Mouse (Mus musculus) forebrain, embryonic 14.5 days (tissue): ENCODE results near the gene Tlcd1. TPM values are rescaled to one million over a fixed set of nuclear protein-coding genes. Genes with fewer than 3 reads are reported as not detected.
A peak's percentile ranks its signal among the peaks of the same experiment; 100 is the strongest.

ENCODE experiments used
- ATAC-seq: fragments of 200-750 bp; cut with Nextera tagmentation; 2 replicates; pipeline ENCODE4 v1.8.0; 2017; ENCODE audit warnings: mild to moderate bottlenecking, moderate library complexity
- DNase-seq: peaks from one replicate; pipeline ENCODE4 v3.0.0-alpha.2; 2015; ENCODE audit warnings: low spot score
- H3K27ac ChIP-seq: fragments of 300-500 bp; sonication (generic); 2 replicates; pipeline ENCODE4 v1.5.1; 2014; ENCODE audit warnings: low read depth, mild to moderate bottlenecking, control low read depth, low read length, moderate library complexity
- H3K27me3 ChIP-seq: fragments of 300-500 bp; sonication (generic); replicated peaks from 2 replicates; pipeline ENCODE4 v1.6.1; 2014; ENCODE audit warnings: low read length, control low read depth, mixed read lengths; ENCODE audit not compliant: control insufficient read depth, insufficient read depth
- H3K36me3 ChIP-seq: fragments of 300-500 bp; sonication (generic); 2 replicates; pipeline ENCODE4 v1.6.1; 2014; ENCODE audit warnings: low read length, control low read depth; ENCODE audit not compliant: control insufficient read depth, insufficient read depth
- H3K4me1 ChIP-seq: fragments of 300-500 bp; sonication (generic); 2 replicates; pipeline ENCODE4 v1.6.1; 2014; ENCODE audit warnings: antibody characterized with exemption, low read length, control low read depth; ENCODE audit not compliant: control insufficient read depth, insufficient read depth
- H3K4me2 ChIP-seq: fragments of 300-500 bp; sonication (generic); 2 replicates; pipeline ENCODE4 v1.6.1; 2014; ENCODE audit warnings: mild to moderate bottlenecking, control low read depth, low read length
- H3K4me3 ChIP-seq: fragments of 300-500 bp; sonication (generic); 2 replicates; pipeline ENCODE4 v1.5.1; 2014; ENCODE audit warnings: low read depth, low read length, control low read depth
- H3K9ac ChIP-seq: fragments of 300-500 bp; sonication (generic); 2 replicates; pipeline ENCODE4 v1.6.1; 2014; ENCODE audit warnings: mild to moderate bottlenecking, low read length, control low read depth, moderate library complexity
- H3K9me3 ChIP-seq: fragments of 300-500 bp; sonication (generic); replicated peaks from 2 replicates; pipeline ENCODE4 v1.6.1; 2016; ENCODE audit warnings: low read length, control low read depth, mixed read lengths; ENCODE audit not compliant: control insufficient read depth
- whole genome bisulfite sequencing: fragments of 180-500 bp; shearing (Covaris S2); extraction: QIAGEN DNeasy Blood & Tissue Kit; methylation state at CpG from one replicate; pipeline ENCODE4 v1.1.7; 2014; 5-methylcytosine and 5-hydroxymethylcytosine counted together
- polyA plus RNA-seq: library from polyadenylated mRNA; unstranded; fragments of >200 nt; fragmentation: Nextera tagmentation; extraction: Ambion mirVana; gene quantifications from 2 replicates; pipeline ENCODE4 v1.2.1, GENCODE M21; 2014

Gene Tlcd1
- polyA plus RNA-seq, 1 experiment from 2014 or later, result 4.4 TPM

GRCm38 (mm10) chr11:78163681-78164603 is 12.6 kb upstream of the Tlcd1 start:
- Histone ChIP-seq H3K27ac (peak overlapping the region; percentile 98), H3K4me3 (peak overlapping the region; percentile 100), H3K4me2 (peak overlapping the region; percentile 79), H3K27me3 (no peaks in the 10 kb centered on the region), H3K9ac (peak overlapping the region; percentile 99), H3K36me3 (peaks cover 38% of the 10 kb centered on the region), H3K4me1 (peaks cover 23% of the 10 kb centered on the region), H3K9me3 (no peaks in the 10 kb centered on the region)
- ATAC-seq (peak; percentile 45), DNase-seq (peak; percentile 83)
- WGBS, result under 1% methylated on average over 22 of the region's 22 CpGs

- ATAC-seq, result no peak
These were observed 11.9 kb upstream of the Tlcd1 start for GRCm38 (mm10) chr11:78164604-78164923.

GRCm38 (mm10) chr11:78164924-78165760 is 11.4 kb upstream of the Tlcd1 start, which contains the start of gene Traf4:
Gene Traf4, minus strand, starts transcription at chr11:78165589.
- ATAC-seq, result peak; percentile 89
- peak; percentile 91 for DNase-seq
- Histone ChIP-seq H3K4me1 (peaks cover 23% of the 10 kb centered on the region), H3K27ac (peak within 1 kb of the TSS; percentile 98), H3K4me2 (peak within 1 kb of the TSS; percentile 79), H3K4me3 (peak within 1 kb of the TSS; percentile 100), H3K27me3 (no peaks in the 10 kb centered on the region), H3K36me3 (peaks cover 26% of the 10 kb centered on the region), H3K9ac (peak within 1 kb of the TSS; percentile 99), H3K9me3 (no peaks in the 10 kb centered on the region)
- under 1% methylated on average over 56 of the region's 78 CpGs for WGBS

More at GRCm38 (mm10) chr11:78164604-78164923, 11.9 kb upstream of the Tlcd1 start:
- Histone ChIP-seq H3K4me1 (peaks cover 23% of the 10 kb centered on the region), H3K9ac (peak overlapping the region; percentile 99), H3K27ac (peak overlapping the region; percentile 98), H3K27me3 (no peaks in the 10 kb centered on the region), H3K9me3 (no peaks in the 10 kb centered on the region), H3K4me2 (peak overlapping the region; percentile 79), H3K36me3 (peaks cover 32% of the 10 kb centered on the region), H3K4me3 (peak overlapping the region; percentile 100)
- under 1% methylated on average over 14 of the region's 14 CpGs for WGBS
- DNase-seq, result peak; percentile 31

GRCm38 (mm10) chr11:78165761-78166109 is 10.8 kb upstream of the Tlcd1 start:
- Histone ChIP-seq H3K27ac (peak overlapping the region; percentile 98), H3K4me2 (peak overlapping the region; percentile 79), H3K4me1 (peaks cover 23% of the 10 kb centered on the region), H3K27me3 (no peaks in the 10 kb centered on the region), H3K36me3 (peaks cover 20% of the 10 kb centered on the region), H3K9ac (peak overlapping the region; percentile 99), H3K9me3 (no peaks in the 10 kb centered on the region), H3K4me3 (peak overlapping the region; percentile 100)
- DNase-seq, result no peak
- peak; percentile 47 for ATAC-seq
- 1% methylated on average over 16 of the region's 16 CpGs for WGBS

GRCm38 (mm10) chr11:78166161-78166560 is 10.3 kb upstream of the Tlcd1 start:
- ATAC-seq, result no peak
- Histone ChIP-seq H3K27me3 (no peaks in the 10 kb centered on the region), H3K9ac (peak overlapping the region; percentile 99; the same call in 1 of the 2 replicates), H3K27ac (peak overlapping the region; percentile 98; the same call in 1 of the 2 replicates), H3K4me3 (peak overlapping the region; percentile 100; the same call in 1 of the 2 replicates), H3K9me3 (no peaks in the 10 kb centered on the region), H3K36me3 (peaks cover 16% of the 10 kb centered on the region), H3K4me2 (peak overlapping the region; percentile 79), H3K4me1 (peaks cover 23% of the 10 kb centered on the region)
- DNase-seq, result no peak
- 49% methylated on average over 4 of the region's 4 CpGs for WGBS

GRCm38 (mm10) chr11:78166640-78167039 is 9.9 kb upstream of the Tlcd1 start:
- Histone ChIP-seq H3K9me3 (no peaks in the 10 kb centered on the region), H3K27ac (no peak overlapping the region), H3K9ac (no peak overlapping the region), H3K4me2 (no peak overlapping the region), H3K4me1 (peaks cover 23% of the 10 kb centered on the region), H3K4me3 (no peak overlapping the region), H3K36me3 (peaks cover 11% of the 10 kb centered on the region), H3K27me3 (no peaks in the 10 kb centered on the region)
- DNase-seq (no peak), ATAC-seq (no peak)
- WGBS, result 74% methylated on average over 6 of the region's 6 CpGs

- Histone ChIP-seq H3K4me3 (no peak overlapping the region), H3K4me1 (peaks cover 20% of the 10 kb centered on the region), H3K36me3 (peaks cover 3% of the 10 kb centered on the region; the same call in 1 of the 2 replicates), H3K9me3 (no peaks in the 10 kb centered on the region), H3K27ac (no peak overlapping the region), H3K9ac (no peak overlapping the region), H3K27me3 (no peaks in the 10 kb centered on the region), H3K4me2 (no peak overlapping the region)
- no peak for ATAC-seq
- DNase-seq, result no peak
- WGBS, result 82% methylated on average over 14 of the region's 14 CpGs
These were observed 9.1 kb upstream of the Tlcd1 start for GRCm38 (mm10) chr11:78167257-78167959.
